Mouse (Mus musculus) thymus, postnatal 25 days (tissue): Measurements from ENCODE around the gene Arntl.
A peak's percentile ranks its signal among the peaks of the same experiment; 100 is the strongest.
"Not testable (repeated sequence)": the region's sequence is repeated elsewhere in the genome, so short reads cannot be mapped to it uniquely, and the experiment has no call there.

Source experiments
- DNase-seq: peaks from one replicate; pipeline ENCODE4 v3.0.0; 2022

The Arntl gene

GRCm38 (mm10) chr7:113253777-113254405, 46.6 kb downstream of the Arntl start:
- DNase-seq, result no peak

- peak; percentile 54 for DNase-seq
These were observed 48.8 kb downstream of the Arntl start for GRCm38 (mm10) chr7:113256046-113256445.

- peak; percentile 37 for DNase-seq
These were observed 51.2 kb downstream of the Arntl start for GRCm38 (mm10) chr7:113258430-113258829.

GRCm38 (mm10) chr7:113260321-113261167, 53.3 kb downstream of the Arntl start:
- DNase-seq, result no peak

GRCm38 (mm10) chr7:113261690-113262089, 54.4 kb downstream of the Arntl start:
- DNase-seq, result no peak

GRCm38 (mm10) chr7:113262510-113263467, 55.5 kb downstream of the Arntl start:
- not testable (repeated sequence) for DNase-seq

GRCm38 (mm10) chr7:113263990-113264389, 56.7 kb downstream of the Arntl start:
- no peak for DNase-seq

- DNase-seq, result peak; percentile 69
These were observed 61.0 kb downstream of the Arntl start for GRCm38 (mm10) chr7:113268287-113268686.

- no peak for DNase-seq
These were observed 61.8 kb downstream of the Arntl start for GRCm38 (mm10) chr7:113269081-113269480.

GRCm38 (mm10) chr7:113269921-113270320, 62.7 kb downstream of the Arntl start:
- peak; percentile 33 for DNase-seq

- DNase-seq, result no peak
These were observed 63.3 kb downstream of the Arntl start for GRCm38 (mm10) chr7:113270551-113270950.

- DNase-seq, result no peak
These were observed 63.7 kb downstream of the Arntl start for GRCm38 (mm10) chr7:113270991-113271390.

GRCm38 (mm10) chr7:113272338-113272997, 65.2 kb downstream of the Arntl start:
- no peak for DNase-seq

GRCm38 (mm10) chr7:113277245-113277644, 70.0 kb downstream of the Arntl start:
- no peak for DNase-seq

GRCm38 (mm10) chr7:113278493-113278892, 71.2 kb downstream of the Arntl start:
- DNase-seq, result no peak

GRCm38 (mm10) chr7:113279246-113279645, 72.0 kb downstream of the Arntl start:
- no peak for DNase-seq

GRCm38 (mm10) chr7:113285405-113285804, 78.1 kb downstream of the Arntl start:
- DNase-seq, result no peak

GRCm38 (mm10) chr7:113289211-113289610, 81.9 kb downstream of the Arntl start:
- DNase-seq, result no peak

GRCm38 (mm10) chr7:113291741-113292140, 84.5 kb downstream of the Arntl start:
- DNase-seq, result no peak

- DNase-seq, result no peak
These were observed 84.9 kb downstream of the Arntl start for GRCm38 (mm10) chr7:113292193-113292592.

- DNase-seq, result no peak
These were observed 87.3 kb downstream of the Arntl start for GRCm38 (mm10) chr7:113294598-113294997.

- DNase-seq, result peak; percentile 63
These were observed 88.0 kb downstream of the Arntl start for GRCm38 (mm10) chr7:113295077-113295890.
